Mouse (Mus musculus) T-helper 2 cell (primary cell): Measurements from ENCODE around the gene Coro1b.

Experiments used
- in situ Hi-C: fragments of 300-600 bp; cut with MboI, MseI; formaldehyde crosslinking; loops from one replicate; pipeline ENCODE4 v1.15.1; 2025; ENCODE audit warnings: high pct_unique_total_duplicates

Gene Coro1b

GRCm38 (mm10) chr19:4184976-4185975 lies 36.9 kb downstream of the Coro1b start:
- in situ Hi-C loops = no loop called here

- in situ Hi-C loops = no loop called here
Measured at GRCm38 (mm10) chr19:4187303-4187702, 38.9 kb downstream of the Coro1b start.

- in situ Hi-C loops = no loop called here
Measured at GRCm38 (mm10) chr19:4189051-4189620, 40.7 kb downstream of the Coro1b start.

GRCm38 (mm10) chr19:4190831-4191334 lies 42.5 kb downstream of the Coro1b start, which contains the start of gene Tbc1d10c:
TSS of gene Tbc1d10c (minus strand) at chr19:4191284.
- in situ Hi-C loops = no loop called here

- in situ Hi-C loops = no loop called here
Measured at GRCm38 (mm10) chr19:4191528-4192250, 43.3 kb downstream of the Coro1b start, which contains the start of gene Ppp1ca. TSS of gene Ppp1ca (plus strand) at chr19:4192065.

GRCm38 (mm10) chr19:4192251-4192985 lies 44.0 kb downstream of the Coro1b start:
- in situ Hi-C loops = no loop called here

GRCm38 (mm10) chr19:4193129-4193528 lies 44.7 kb downstream of the Coro1b start:
- in situ Hi-C loops = no loop called here

- in situ Hi-C loops = no loop called here
Measured at GRCm38 (mm10) chr19:4194021-4194724, 45.8 kb downstream of the Coro1b start.

- in situ Hi-C loops = no loop called here
Measured at GRCm38 (mm10) chr19:4194776-4195650, 46.6 kb downstream of the Coro1b start.

- in situ Hi-C loops = no loop called here
Measured at GRCm38 (mm10) chr19:4196048-4196447, 47.6 kb downstream of the Coro1b start.

- in situ Hi-C loops = no loop called here
Measured at GRCm38 (mm10) chr19:4196548-4196947, 48.1 kb downstream of the Coro1b start.

- in situ Hi-C loops = no loop called here
Measured at GRCm38 (mm10) chr19:4197180-4197579, 48.8 kb downstream of the Coro1b start.

- in situ Hi-C loops = no loop called here
Measured at GRCm38 (mm10) chr19:4201291-4201909, 53.0 kb downstream of the Coro1b start, which contains the start of gene Rad9a. TSS of gene Rad9a (minus strand) at chr19:4201662.

GRCm38 (mm10) chr19:4202149-4202548 lies 53.7 kb downstream of the Coro1b start:
- in situ Hi-C loops = no loop called here

- in situ Hi-C loops = no loop called here
Measured at GRCm38 (mm10) chr19:4203148-4203547, 54.7 kb downstream of the Coro1b start.
